Mouse (Mus musculus) lung, postnatal 4 days (tissue): ENCODE measurements around the gene Grk5.

ENCODE experiments used
- DNase-seq, 2 experiments: peaks; one replicate each; pipeline ENCODE4 v3.0.0; 2021

Gene Grk5

GRCm38 (mm10) chr19:61080251-61080749, 190.8 kb downstream of the Grk5 start:
- DNase-seq, result peak; percentile 36 to 39

- DNase-seq, result no peak
Measured at GRCm38 (mm10) chr19:61083006-61083405, 193.5 kb downstream of the Grk5 start.

GRCm38 (mm10) chr19:61084149-61084940, 194.8 kb downstream of the Grk5 start:
- DNase-seq, result peak; percentile 85 to 91

GRCm38 (mm10) chr19:61085217-61085616, 195.7 kb downstream of the Grk5 start:
- DNase-seq, result no peak

- no peak for DNase-seq
Measured at GRCm38 (mm10) chr19:61087781-61088180, 198.2 kb downstream of the Grk5 start.

GRCm38 (mm10) chr19:61089001-61089400, 199.5 kb downstream of the Grk5 start:
- DNase-seq, result no peak

GRCm38 (mm10) chr19:61090541-61090940, 201.0 kb downstream of the Grk5 start:
- DNase-seq, result no peak

- DNase-seq, result no peak
Measured at GRCm38 (mm10) chr19:61096776-61097175, 207.2 kb downstream of the Grk5 start.

GRCm38 (mm10) chr19:61097764-61098163, 208.2 kb downstream of the Grk5 start:
- no peak for DNase-seq

GRCm38 (mm10) chr19:61110184-61110583, 220.6 kb downstream of the Grk5 start:
- no peak for DNase-seq

GRCm38 (mm10) chr19:61131096-61131495, 241.5 kb downstream of the Grk5 start:
- DNase-seq, result no peak

- no peak for DNase-seq
Measured at GRCm38 (mm10) chr19:61138655-61139054, 249.1 kb downstream of the Grk5 start.

GRCm38 (mm10) chr19:61140342-61141206, 251.0 kb downstream of the Grk5 start, which contains the start of gene Zfp950:
Gene Zfp950, minus strand, starts transcription at chr19:61140840.
- peak; percentile 87 to 88 for DNase-seq

- DNase-seq, result no peak
Measured at GRCm38 (mm10) chr19:61141299-61141698, 251.8 kb downstream of the Grk5 start.
